Mouse (Mus musculus): ENCODE results near the gene Cxcl12. TPM values are rescaled to one million over a fixed set of nuclear protein-coding genes. Genes with fewer than 3 reads are reported as not detected.

Gene Cxcl12
- 25.9 TPM for polyA plus RNA-seq (2012; fragmentation: generic; extraction: Trizol)
- long read RNA-seq, experiment 1, transcript Cxcl12-202 (3 exons, 1,878 nt), result major isoform, 43 of 61 reads
- long read RNA-seq, experiment 1, transcript Cxcl12-203 (4 exons, 3,132 nt), result minor isoform, 12 of 61 reads
- long read RNA-seq, experiment 1, partial matches to known transcripts, result 1 of 61 reads
- long read RNA-seq, experiment 1, other reads (novel, unspliced or antisense), result 5 of 61 reads
- long read RNA-seq, experiment 2, full-length matches to known transcripts, result 200 of 213 reads
- long read RNA-seq, experiment 2, partial matches to known transcripts, result 1 of 213 reads
- long read RNA-seq, experiment 2, other reads (novel, unspliced or antisense), result 12 of 213 reads

GRCm38 (mm10) chr6:117168321-117169011 is at the start of gene Cxcl12:
Cxcl12 (plus strand) TSS chr6:117168535.
- Histone ChIP-seq H3K4me3 (ENCODE audit: insufficient read depth, poor library complexity, severe bottlenecking) (peak within 1 kb of the TSS; percentile 55), H3K27me3 (ENCODE audit: control insufficient read depth, insufficient read depth, insufficient read length) (peaks cover 2% of the 10 kb centered on the region), H3K79me3 (ENCODE audit: low read depth) (no peaks in the 10 kb centered on the region), H3K79me2 (ENCODE audit: control insufficient read depth, insufficient read depth) (peaks cover 19% of the 10 kb centered on the region), H3ac (ENCODE audit: control insufficient read depth, insufficient read length, low read depth) (peak within 1 kb of the TSS; percentile 80), H3K36me3 (ENCODE audit: control insufficient read depth, insufficient read depth) (peaks cover 5% of the 10 kb centered on the region)
- no peak for TF ChIP-seq MYOD1 (IDR thresholded peaks at IDR 0.05; ENCODE audit: control insufficient read depth, insufficient read length, low read depth)
- no peak for TF ChIP-seq CEBPB (IDR thresholded peaks at IDR 0.05; ENCODE audit: low read depth)
- no peak for TF ChIP-seq CTCF (IDR thresholded peaks at IDR 0.05; ENCODE audit: control insufficient read depth, insufficient read depth, insufficient read length)
- no peak for TF ChIP-seq FOSL1 (IDR thresholded peaks at IDR 0.05; ENCODE audit: insufficient read depth, low read length, poor library complexity, severe bottlenecking)
- TF ChIP-seq MAX (IDR thresholded peaks at IDR 0.05), result no peak
- no peak for TF ChIP-seq MYOG (IDR thresholded peaks at IDR 0.05; ENCODE audit: control insufficient read depth, extremely low read depth, insufficient read length)
- TF ChIP-seq USF1 (IDR thresholded peaks at IDR 0.05; ENCODE audit: low read depth), result no peak

- Histone ChIP-seq H3K79me3 (ENCODE audit: low read depth) (no peaks in the 10 kb centered on the region), H3ac (ENCODE audit: control insufficient read depth, insufficient read length, low read depth) (no peak overlapping the region), H3K36me3 (ENCODE audit: control insufficient read depth, insufficient read depth) (no peaks in the 10 kb centered on the region), H3K27me3 (ENCODE audit: control insufficient read depth, insufficient read depth, insufficient read length) (peaks cover 15% of the 10 kb centered on the region), H3K4me3 (ENCODE audit: insufficient read depth, poor library complexity, severe bottlenecking) (no peak overlapping the region), H3K79me2 (ENCODE audit: control insufficient read depth, insufficient read depth) (no peaks in the 10 kb centered on the region)
- TF ChIP-seq MYOD1 (IDR thresholded peaks at IDR 0.05; ENCODE audit: control insufficient read depth, insufficient read length, low read depth) (no peak), FOSL1 (IDR thresholded peaks at IDR 0.05; ENCODE audit: insufficient read depth, low read length, poor library complexity, severe bottlenecking) (no peak), MYOG (IDR thresholded peaks at IDR 0.05; ENCODE audit: control insufficient read depth, extremely low read depth, insufficient read length) (no peak), USF1 (IDR thresholded peaks at IDR 0.05; ENCODE audit: low read depth) (no peak)
These were observed 46.3 kb upstream of the Cxcl12 start for GRCm38 (mm10) chr6:117122074-117122473.

- no peaks in the 10 kb centered on the region for H3K79me2 ChIP-seq (ENCODE audit: control insufficient read depth, insufficient read depth)
- H3K36me3 ChIP-seq (ENCODE audit: control insufficient read depth, insufficient read depth), result no peaks in the 10 kb centered on the region
- H3K27me3 ChIP-seq (ENCODE audit: control insufficient read depth, insufficient read depth, insufficient read length), result peaks cover 20% of the 10 kb centered on the region
- no peak overlapping the region for H3ac ChIP-seq (ENCODE audit: control insufficient read depth, insufficient read length, low read depth)
- no peak overlapping the region for H3K4me3 ChIP-seq (ENCODE audit: insufficient read depth, poor library complexity, severe bottlenecking)
- TF ChIP-seq MAX (IDR thresholded peaks at IDR 0.05) (no peak), MYOG (IDR thresholded peaks at IDR 0.05; ENCODE audit: control insufficient read depth, extremely low read depth, insufficient read length) (no peak), USF1 (IDR thresholded peaks at IDR 0.05; ENCODE audit: low read depth) (no peak), CTCF (IDR thresholded peaks at IDR 0.05; ENCODE audit: control insufficient read depth, insufficient read depth, insufficient read length) (no peak), MYOD1 (IDR thresholded peaks at IDR 0.05; ENCODE audit: control insufficient read depth, insufficient read length, low read depth) (no peak), CEBPB (IDR thresholded peaks at IDR 0.05; ENCODE audit: low read depth) (no peak), FOSL1 (IDR thresholded peaks at IDR 0.05; ENCODE audit: insufficient read depth, low read length, poor library complexity, severe bottlenecking) (no peak)
- H3K79me3 ChIP-seq (ENCODE audit: low read depth), result no peaks in the 10 kb centered on the region
These were observed 42.0 kb upstream of the Cxcl12 start for GRCm38 (mm10) chr6:117126356-117126755.

GRCm38 (mm10) chr6:117129443-117129842 is 38.9 kb upstream of the Cxcl12 start:
- H3K4me3 ChIP-seq (ENCODE audit: insufficient read depth, poor library complexity, severe bottlenecking), result no peak overlapping the region
- no peaks in the 10 kb centered on the region for H3K79me3 ChIP-seq (ENCODE audit: low read depth)
- peaks cover 32% of the 10 kb centered on the region for H3K27me3 ChIP-seq (ENCODE audit: control insufficient read depth, insufficient read depth, insufficient read length)
- no peaks in the 10 kb centered on the region for H3K36me3 ChIP-seq (ENCODE audit: control insufficient read depth, insufficient read depth)
- TF ChIP-seq USF1 (IDR thresholded peaks at IDR 0.05; ENCODE audit: low read depth), result no peak
- TF ChIP-seq FOSL1 (IDR thresholded peaks at IDR 0.05; ENCODE audit: insufficient read depth, low read length, poor library complexity, severe bottlenecking), result no peak
- no peak for TF ChIP-seq CEBPB (IDR thresholded peaks at IDR 0.05; ENCODE audit: low read depth)
- TF ChIP-seq MAX (IDR thresholded peaks at IDR 0.05), result no peak
- TF ChIP-seq MYOG (IDR thresholded peaks at IDR 0.05; ENCODE audit: control insufficient read depth, extremely low read depth, insufficient read length), result no peak
- TF ChIP-seq CTCF (IDR thresholded peaks at IDR 0.05; ENCODE audit: control insufficient read depth, insufficient read depth, insufficient read length), result no peak
- TF ChIP-seq MYOD1 (IDR thresholded peaks at IDR 0.05; ENCODE audit: control insufficient read depth, insufficient read length, low read depth), result no peak
- no peaks in the 10 kb centered on the region for H3K79me2 ChIP-seq (ENCODE audit: control insufficient read depth, insufficient read depth)
- no peak overlapping the region for H3ac ChIP-seq (ENCODE audit: control insufficient read depth, insufficient read length, low read depth)

GRCm38 (mm10) chr6:117130680-117131111 is 37.6 kb upstream of the Cxcl12 start:
- H3K79me3 ChIP-seq (ENCODE audit: low read depth), result no peaks in the 10 kb centered on the region
- H3ac ChIP-seq (ENCODE audit: control insufficient read depth, insufficient read length, low read depth), result no peak overlapping the region
- no peaks in the 10 kb centered on the region for H3K36me3 ChIP-seq (ENCODE audit: control insufficient read depth, insufficient read depth)
- no peak overlapping the region for H3K4me3 ChIP-seq (ENCODE audit: insufficient read depth, poor library complexity, severe bottlenecking)
- no peak for TF ChIP-seq MYOD1 (IDR thresholded peaks at IDR 0.05; ENCODE audit: control insufficient read depth, insufficient read length, low read depth)
- TF ChIP-seq MYOG (IDR thresholded peaks at IDR 0.05; ENCODE audit: control insufficient read depth, extremely low read depth, insufficient read length), result no peak
- TF ChIP-seq USF1 (IDR thresholded peaks at IDR 0.05; ENCODE audit: low read depth), result no peak
- TF ChIP-seq FOSL1 (IDR thresholded peaks at IDR 0.05; ENCODE audit: insufficient read depth, low read length, poor library complexity, severe bottlenecking), result no peak
- H3K79me2 ChIP-seq (ENCODE audit: control insufficient read depth, insufficient read depth), result no peaks in the 10 kb centered on the region
- H3K27me3 ChIP-seq (ENCODE audit: control insufficient read depth, insufficient read depth, insufficient read length), result peaks cover 32% of the 10 kb centered on the region

All from C2C12 (cell line).